Mouse (Mus musculus): Measurements from ENCODE around the gene 4933428M09Rik. TPM values are rescaled to one million over a fixed set of nuclear protein-coding genes. Genes with fewer than 3 reads are reported as not detected.

4933428M09Rik gene
- polyA plus RNA-seq, 1 experiment from 2014 or later: not detected

DNA sequence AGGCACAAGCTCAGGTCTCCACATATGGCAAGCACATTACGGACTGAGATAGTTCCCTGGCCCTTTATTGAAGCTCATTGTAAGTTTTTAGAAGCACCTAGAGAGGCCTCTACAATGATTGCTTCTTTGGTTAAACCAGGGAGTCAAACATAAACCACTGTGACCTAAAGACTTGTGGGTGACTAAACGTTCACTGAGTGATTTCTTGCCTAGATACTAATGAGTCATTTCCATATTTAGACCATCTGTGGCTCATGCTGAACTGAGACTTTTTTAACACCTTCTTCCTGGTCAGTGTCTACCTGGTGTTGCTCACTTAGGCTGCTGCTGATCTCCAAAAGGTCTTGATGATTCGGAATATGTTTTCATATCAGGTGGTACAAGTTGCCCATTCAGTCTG is 42.9 kb downstream of the 4933428M09Rik start:
- no peaks in the 10 kb centered on the region for H3K27me3 ChIP-seq
- H3K4me1 ChIP-seq: no peaks in the 10 kb centered on the region
- no peak for ATAC-seq
- H3K27ac ChIP-seq: no peak overlapping the region
- H3K4me3 ChIP-seq: no peak overlapping the region
- H3K9me3 ChIP-seq (replicated peaks): no peaks in the 10 kb centered on the region
- H3K9ac ChIP-seq: no peak overlapping the region
- H3K4me2 ChIP-seq: no peak overlapping the region
- WGBS: 82% methylated on average over 3 of the region's 3 CpGs
- H3K36me3 ChIP-seq (ENCODE audit: poor library complexity, severe bottlenecking): no peaks in the 10 kb centered on the region

Other genes starting within 250 kb of the 4933428M09Rik start
- gene Serpina7, start 94.0 kb upstream of the 4933428M09Rik start, polyA plus RNA-seq (2015; fragmentation: Nextera tagmentation; extraction: Ambion mirVana): not detected in 2 replicates
- gene 4930513O06Rik, start 93.0 kb upstream of the 4933428M09Rik start, polyA plus RNA-seq (2015; fragmentation: Nextera tagmentation; extraction: Ambion mirVana): not detected in 2 replicates
- gene Mum1l1, start 30.8 kb downstream of the 4933428M09Rik start, polyA plus RNA-seq (2015; fragmentation: Nextera tagmentation; extraction: Ambion mirVana): 11.2 and 14.4 TPM in 2 replicates
- not detected in 2 replicates for gene Trap1a, start 154.5 kb downstream of the 4933428M09Rik start, polyA plus RNA-seq (2015; fragmentation: Nextera tagmentation; extraction: Ambion mirVana)